Mouse (Mus musculus) lung, postnatal 0 days (tissue): ENCODE data around the gene Ehd1. TPM values are rescaled to one million over a fixed set of nuclear protein-coding genes. Genes with fewer than 3 reads are reported as not detected.

Experiments
- ATAC-seq: fragments of 200-750 bp; cut with Nextera tagmentation; 2 replicates; pipeline ENCODE4 v1.8.0; 2017; ENCODE audit warnings: moderate library complexity
- DNase-seq: peaks from one replicate; pipeline ENCODE4 v3.0.0-alpha.2; 2016; ENCODE audit warnings: low spot score
- H3K27ac ChIP-seq: fragments of 300-500 bp; sonication (generic); 2 replicates; pipeline ENCODE4 v1.5.1; 2014; ENCODE audit warnings: antibody characterized with exemption, mild to moderate bottlenecking, low read length, mixed read lengths
- H3K27me3 ChIP-seq: fragments of 300-500 bp; sonication (generic); replicated peaks from 2 replicates; pipeline ENCODE4 v1.6.1; 2014; ENCODE audit warnings: low read length, mixed read lengths; ENCODE audit not compliant: insufficient read depth
- H3K36me3 ChIP-seq: fragments of 300-500 bp; sonication (generic); 2 replicates; pipeline ENCODE4 v1.6.1; 2014; ENCODE audit warnings: low read length, mixed read lengths; ENCODE audit not compliant: insufficient read depth
- H3K4me1 ChIP-seq: fragments of 300-500 bp; sonication (generic); 2 replicates; pipeline ENCODE4 v1.6.1; 2014; ENCODE audit warnings: antibody characterized with exemption, low read depth, low read length, mixed read lengths; ENCODE audit not compliant: insufficient read depth
- H3K4me2 ChIP-seq: fragments of 300-500 bp; sonication (generic); replicated peaks from 2 replicates; pipeline ENCODE4 v1.6.1; 2014; ENCODE audit warnings: low read depth, mild to moderate bottlenecking, low read length, moderate library complexity, mixed read lengths
- H3K4me3 ChIP-seq: fragments of 300-500 bp; sonication (generic); 2 replicates; pipeline ENCODE4 v1.5.1; 2014; ENCODE audit warnings: low read depth, low read length
- H3K9ac ChIP-seq: fragments of 300-500 bp; sonication (generic); replicated peaks from 2 replicates; pipeline ENCODE4 v1.6.1; 2014; ENCODE audit warnings: low read depth, mild to moderate bottlenecking
- H3K9me3 ChIP-seq: fragments of 300-500 bp; sonication (generic); 2 replicates; pipeline ENCODE4 v1.6.1; 2016; ENCODE audit warnings: low read length, mixed read lengths
- CTCF ChIP-seq: IDR thresholded peaks from 2 replicates; pipeline ENCODE4 v1.5.1; 2016; ENCODE audit warnings: antibody characterized with exemption, mild to moderate bottlenecking
- EP300 ChIP-seq: IDR thresholded peaks from 2 replicates; pipeline ENCODE4 v1.6.1; 2016; ENCODE audit warnings: antibody characterized with exemption, mild to moderate bottlenecking, control low read depth
- WGBS: fragments of 180-500 bp; shearing (Covaris S2); extraction: QIAGEN DNeasy Blood & Tissue Kit; methylation state at CpG from one replicate; pipeline ENCODE4 v1.1.7; 2014; 5-methylcytosine and 5-hydroxymethylcytosine counted together
- polyA plus RNA-seq: library from polyadenylated mRNA; unstranded; fragments of >200 nt; fragmentation: Nextera tagmentation; extraction: Ambion mirVana; gene quantifications from 2 replicates; pipeline ENCODE4 v1.2.1, GENCODE M21; 2015

Ehd1 gene
- polyA plus RNA-seq, 1 experiment from 2014 or later, result 115 TPM

GRCm38 (mm10) chr19:6314513-6314912 is 38.0 kb downstream of the Ehd1 start:
- H3K9ac ChIP-seq, result no peak overlapping the region
- H3K9me3 ChIP-seq, result no peaks in the 10 kb centered on the region
- H3K27ac ChIP-seq, result peak overlapping the region; percentile 72
- H3K4me3 ChIP-seq, result no peak overlapping the region
- H3K27me3 ChIP-seq, result no peaks in the 10 kb centered on the region
- peak; percentile 89 for DNase-seq
- TF ChIP-seq CTCF (peak; percentile 24), EP300 (no peak)
- H3K36me3 ChIP-seq, result peaks cover 42% of the 10 kb centered on the region
- ATAC-seq, result peak; percentile 90
- H3K4me1 ChIP-seq, result no peaks in the 10 kb centered on the region
- WGBS, result 49% methylated on average over 8 of the region's 8 CpGs
- H3K4me2 ChIP-seq, result no peak overlapping the region

GRCm38 (mm10) chr19:6315573-6315972 is 39.0 kb downstream of the Ehd1 start:
- no peak overlapping the region for H3K4me2 ChIP-seq
- H3K36me3 ChIP-seq, result peaks cover 48% of the 10 kb centered on the region
- no peak overlapping the region for H3K9ac ChIP-seq
- no peaks in the 10 kb centered on the region for H3K9me3 ChIP-seq
- H3K27ac ChIP-seq, result 0 out of 2 replicates have a peak overlapping the region, but pooled peaks have one; percentile 72
- DNase-seq (no peak), ATAC-seq (no peak)
- WGBS, result 80% methylated on average over 14 of the region's 14 CpGs
- no peak for TF ChIP-seq EP300
- no peak for TF ChIP-seq CTCF
- no peaks in the 10 kb centered on the region for H3K4me1 ChIP-seq
- no peak overlapping the region for H3K4me3 ChIP-seq
- H3K27me3 ChIP-seq, result no peaks in the 10 kb centered on the region

- Histone ChIP-seq H3K9ac (no peak overlapping the region), H3K27me3 (no peaks in the 10 kb centered on the region), H3K4me2 (no peak overlapping the region), H3K27ac (no peak overlapping the region), H3K9me3 (no peaks in the 10 kb centered on the region), H3K36me3 (peaks cover 47% of the 10 kb centered on the region), H3K4me1 (no peaks in the 10 kb centered on the region), H3K4me3 (no peak overlapping the region)
- ATAC-seq (no peak), DNase-seq (no peak)
- 88% methylated on average over 12 of the region's 12 CpGs for WGBS
- TF ChIP-seq CTCF, result no peak
- TF ChIP-seq EP300, result no peak
Observed at GRCm38 (mm10) chr19:6318145-6318544, 41.6 kb downstream of the Ehd1 start.

- H3K27me3 ChIP-seq, result no peaks in the 10 kb centered on the region
- H3K27ac ChIP-seq, result peak overlapping the region; percentile 26; the same call in 1 of the 2 replicates
- peaks cover 36% of the 10 kb centered on the region for H3K36me3 ChIP-seq
- 70% methylated on average over 8 of the region's 8 CpGs for WGBS
- ATAC-seq, result peak; percentile 10
- DNase-seq, result no peak
- no peak overlapping the region for H3K4me3 ChIP-seq
- no peaks in the 10 kb centered on the region for H3K4me1 ChIP-seq
- no peak overlapping the region for H3K4me2 ChIP-seq
- TF ChIP-seq EP300 (no peak), CTCF (no peak)
- no peak overlapping the region for H3K9ac ChIP-seq
- H3K9me3 ChIP-seq, result no peaks in the 10 kb centered on the region
Observed at GRCm38 (mm10) chr19:6321358-6321757, 44.8 kb downstream of the Ehd1 start.

- H3K9me3 ChIP-seq, result no peaks in the 10 kb centered on the region
- H3K36me3 ChIP-seq, result peaks cover 30% of the 10 kb centered on the region
- peak overlapping the region; percentile 26; the same call in 1 of the 2 replicates for H3K27ac ChIP-seq
- no peak overlapping the region for H3K4me3 ChIP-seq
- DNase-seq (peak; percentile 78), ATAC-seq (peak; percentile 77)
- no peak for TF ChIP-seq CTCF
- TF ChIP-seq EP300, result no peak
- H3K4me2 ChIP-seq, result no peak overlapping the region
- WGBS, result 65% methylated on average over 33 of the region's 33 CpGs
- no peaks in the 10 kb centered on the region for H3K4me1 ChIP-seq
- no peaks in the 10 kb centered on the region for H3K27me3 ChIP-seq
- H3K9ac ChIP-seq, result no peak overlapping the region
Observed at GRCm38 (mm10) chr19:6321786-6322621, 45.5 kb downstream of the Ehd1 start.

GRCm38 (mm10) chr19:6324751-6325150 is 48.2 kb downstream of the Ehd1 start:
- Histone ChIP-seq H3K4me1 (no peaks in the 10 kb centered on the region), H3K36me3 (peaks cover 13% of the 10 kb centered on the region; the same call in 1 of the 2 replicates), H3K4me3 (no peak overlapping the region), H3K27me3 (no peaks in the 10 kb centered on the region), H3K9me3 (no peaks in the 10 kb centered on the region), H3K27ac (no peak overlapping the region), H3K9ac (no peak overlapping the region), H3K4me2 (no peak overlapping the region)
- ATAC-seq (no peak), DNase-seq (no peak)
- TF ChIP-seq EP300 (no peak), CTCF (no peak)
- WGBS, result 81% methylated on average over 9 of the region's 9 CpGs
